Mouse (Mus musculus) hindbrain, embryonic 10.5 days (tissue): Measurements from ENCODE around the gene Vmo1. TPM values are rescaled to one million over a fixed set of nuclear protein-coding genes. Genes with fewer than 3 reads are reported as not detected.

ENCODE experiments used
- polyA plus RNA-seq: library from polyadenylated mRNA; unstranded; fragments of >200 nt; fragmentation: Nextera tagmentation; extraction: Ambion mirVana; gene quantifications from 2 replicates; pipeline ENCODE4 v1.2.1, GENCODE M21; 2016

Vmo1 gene
- polyA plus RNA-seq, 1 experiment from 2014 or later = not detected

Other genes starting within 250 kb of the Vmo1 start
- gene Alox12e, start 192.0 kb downstream of the Vmo1 start, polyA plus RNA-seq = not detected in 2 replicates
- 0.06 and 0.16 TPM in 2 replicates for gene Alox15, start 162.6 kb downstream of the Vmo1 start, polyA plus RNA-seq
- gene Pelp1, start 104.6 kb downstream of the Vmo1 start, polyA plus RNA-seq = 50.6 and 53.0 TPM in 2 replicates
- gene Arrb2, start 82.0 kb downstream of the Vmo1 start, polyA plus RNA-seq = 31.1 and 32.7 TPM in 2 replicates
- 48.3 and 49.2 TPM in 2 replicates for gene Med11, start 62.7 kb downstream of the Vmo1 start, polyA plus RNA-seq
- 0.25 and 0.30 TPM in 2 replicates for gene Zmynd15, start 55.2 kb downstream of the Vmo1 start, polyA plus RNA-seq
- gene Cxcl16, start 54.6 kb downstream of the Vmo1 start, polyA plus RNA-seq = 0.31 and 0.41 TPM in 2 replicates
- 0.52 TPM in 1 of 2 replicates, not detected in the other for gene Tm4sf5, start 9.4 kb downstream of the Vmo1 start, polyA plus RNA-seq
- gene Gltpd2, start 4.6 kb upstream of the Vmo1 start, polyA plus RNA-seq = 0.35 and 0.47 TPM in 2 replicates
- 1,108 and 1,160 TPM in 2 replicates for gene Psmb6, start 10.8 kb upstream of the Vmo1 start, polyA plus RNA-seq
- gene Gm40193, start 18.3 kb upstream of the Vmo1 start, polyA plus RNA-seq = not detected in 2 replicates
- gene Pld2, start 25.4 kb upstream of the Vmo1 start, polyA plus RNA-seq = 3.8 and 4.1 TPM in 2 replicates
- 12.6 and 14.6 TPM in 2 replicates for gene Mink1, start 48.3 kb upstream of the Vmo1 start, polyA plus RNA-seq
- gene 4930544D05Rik, start 101.2 kb upstream of the Vmo1 start, polyA plus RNA-seq = not detected in 2 replicates
- gene Chrne, start 104.6 kb upstream of the Vmo1 start, polyA plus RNA-seq = not detected in 2 replicates
- 0.34 and 0.80 TPM in 2 replicates for gene Gp1ba, start 124.5 kb upstream of the Vmo1 start, polyA plus RNA-seq
- gene Rnf167, start 132.6 kb upstream of the Vmo1 start, polyA plus RNA-seq = 90.6 and 97.1 TPM in 2 replicates
- gene Slc25a11, start 132.9 kb upstream of the Vmo1 start, polyA plus RNA-seq = 144 and 155 TPM in 2 replicates
- gene Pfn1, start 140.0 kb upstream of the Vmo1 start, polyA plus RNA-seq = 1,872 and 1,874 TPM in 2 replicates
- gene Eno3, start 142.6 kb upstream of the Vmo1 start, polyA plus RNA-seq = 39.3 and 53.3 TPM in 2 replicates
- gene Spag7, start 154.8 kb upstream of the Vmo1 start, polyA plus RNA-seq = 185 and 191 TPM in 2 replicates
- 10.8 and 11.8 TPM in 2 replicates for gene Camta2, start 173.5 kb upstream of the Vmo1 start, polyA plus RNA-seq
- gene Inca1, start 185.5 kb upstream of the Vmo1 start, polyA plus RNA-seq = 0.90 and 1.1 TPM in 2 replicates
- gene Kif1c, start 185.9 kb upstream of the Vmo1 start, polyA plus RNA-seq = 1.7 and 2.1 TPM in 2 replicates
- gene Zfp3, start 249.6 kb upstream of the Vmo1 start, polyA plus RNA-seq = 7.2 and 8.1 TPM in 2 replicates